Mouse (Mus musculus) brain, embryonic 14.5 days (tissue): ENCODE results near the gene Mtmr10.

Source experiments
- CTCF ChIP-seq: fragments of 200-500 bp; IDR thresholded peaks from 2 replicates; pipeline ENCODE4 v1.5.1; 2012; ENCODE audit warnings: inconsistent platforms, mild to moderate bottlenecking, moderate library complexity, borderline replicate concordance; ENCODE audit not compliant: insufficient read depth, insufficient read length; ENCODE audit errors: extremely low read depth
- POLR2A ChIP-seq: fragments of 200-500 bp; IDR thresholded peaks from 2 replicates; pipeline ENCODE4 v1.6.1; 2012; ENCODE audit warnings: mild to moderate bottlenecking, inconsistent platforms, borderline replicate concordance; ENCODE audit not compliant: poor library complexity, insufficient read depth, insufficient read length, severe bottlenecking; ENCODE audit errors: extremely low read depth

DNA sequence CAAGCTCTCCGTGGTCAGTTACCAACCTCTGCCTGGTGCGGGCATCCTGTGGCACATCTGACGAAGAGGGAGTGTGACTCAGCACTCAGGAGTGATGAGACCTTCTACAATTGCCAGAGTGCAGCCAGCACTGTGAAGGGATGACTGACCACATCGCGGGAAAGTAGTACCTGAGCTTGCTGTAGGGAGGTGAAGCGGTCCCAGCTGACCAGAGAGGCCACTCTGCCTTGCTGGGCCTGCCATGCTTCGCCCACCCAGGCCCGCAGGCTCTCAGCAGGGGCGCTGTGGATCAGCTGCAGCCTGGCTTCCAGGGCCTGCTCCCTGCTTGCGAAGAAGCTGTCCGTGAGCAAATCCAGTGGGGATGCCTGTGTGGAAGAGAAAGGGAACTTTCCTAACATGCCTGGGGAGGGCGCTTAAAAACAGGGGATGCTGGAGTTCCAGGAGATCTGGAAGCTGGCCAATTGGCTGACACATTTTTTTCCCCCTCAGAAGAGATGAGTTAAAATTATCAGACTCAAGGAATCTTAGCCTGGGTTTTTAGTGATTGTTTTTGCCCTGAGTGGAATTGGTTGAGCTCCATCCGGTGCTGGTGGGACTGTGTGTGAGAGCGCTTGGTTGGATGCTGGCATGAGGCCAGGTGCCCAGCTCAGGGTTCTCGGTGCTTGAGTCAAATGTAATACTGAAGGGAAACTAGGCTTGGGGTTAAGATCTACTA lies 61.9 kb downstream of the Mtmr10 start:
- no peak for TF ChIP-seq POLR2A
- TF ChIP-seq CTCF = no peak
